Mouse (Mus musculus) bone marrow, adult 2 months (tissue): ENCODE data around the gene Mybphl.

Experiments used
- CTCF ChIP-seq: fragments of 200-500 bp; IDR thresholded peaks from 2 replicates; pipeline ENCODE4 v1.5.1; 2011; ENCODE audit warnings: low read length, control low read depth; ENCODE audit not compliant: control insufficient read depth, insufficient read depth
- POLR2A ChIP-seq: fragments of 200-500 bp; IDR thresholded peaks from 2 replicates; pipeline ENCODE4 v1.6.1; 2011; ENCODE audit warnings: low read depth, mild to moderate bottlenecking, control low read depth, low read length, borderline replicate concordance; ENCODE audit not compliant: control insufficient read depth

DNA sequence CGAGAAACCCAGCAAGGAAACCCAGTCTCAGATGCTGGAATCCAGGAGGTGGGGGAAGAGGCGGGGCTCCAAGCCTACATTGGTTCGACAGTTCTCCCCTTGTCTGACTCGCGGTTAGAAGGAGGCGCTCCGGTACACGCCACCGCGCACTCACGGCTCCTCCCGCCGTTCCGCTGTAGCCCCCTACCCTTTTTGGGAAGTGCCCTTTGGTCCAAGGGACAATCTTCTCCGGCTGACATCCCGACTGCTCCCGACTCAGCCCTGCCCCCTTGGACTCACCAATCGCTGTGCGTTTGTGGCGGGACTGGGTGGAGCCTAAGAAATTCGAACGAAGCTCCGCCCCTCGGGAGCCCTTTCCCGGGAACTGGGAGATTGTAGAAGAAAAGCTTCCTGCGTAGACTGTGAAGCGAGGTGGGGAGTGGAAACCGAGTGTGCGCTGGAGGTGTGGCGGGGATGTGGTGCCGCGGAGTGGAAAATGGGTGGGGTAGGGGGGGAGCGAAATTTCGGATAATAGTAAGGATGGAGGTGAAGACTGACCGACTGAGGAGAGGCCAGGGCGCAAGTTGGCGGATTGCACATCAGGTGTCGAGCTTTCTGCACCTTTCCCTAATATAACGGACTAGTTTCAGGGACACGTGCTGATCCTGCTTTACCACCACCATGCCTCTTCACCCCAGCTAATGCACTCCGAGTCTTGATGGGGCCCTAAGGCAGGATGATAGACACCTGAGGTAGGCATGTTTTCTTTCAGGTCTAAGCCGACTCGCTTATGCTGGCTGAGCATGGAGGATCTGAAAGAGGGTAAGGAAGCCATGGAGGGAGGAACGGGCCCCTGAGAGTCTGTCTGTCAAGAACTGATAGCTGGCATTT is 19.0 kb downstream of the Mybphl start, which contains the start of gene Psrc1:
- TF ChIP-seq CTCF, result no peak
- peak; percentile 13; the same call in 1 of the 2 replicates for TF ChIP-seq POLR2A
